In the genomic region with DNA sequence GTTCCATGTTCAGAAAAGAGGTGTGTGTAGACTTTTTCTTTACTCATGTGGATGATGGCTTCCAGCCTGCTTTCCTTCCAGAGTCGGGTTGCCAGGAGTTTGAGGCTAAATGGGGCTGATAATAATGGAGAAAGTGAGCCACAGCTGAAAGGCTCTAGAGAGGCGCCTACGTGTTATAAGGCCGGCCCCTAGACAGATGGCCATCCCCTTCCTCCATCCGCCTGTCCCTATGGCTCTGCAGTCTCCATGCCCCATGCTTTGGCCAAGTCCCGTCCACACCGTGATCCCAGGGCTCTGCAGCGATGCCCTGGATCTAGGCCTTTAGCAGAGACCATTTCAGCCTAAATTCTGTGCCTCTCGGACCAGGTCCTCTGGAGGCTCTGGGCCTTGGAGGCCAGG, we compare ENCODE assay signal across 13 mouse cellular contexts.
DNase-seq lines count a peak whose midpoint lies in the region; ATAC-seq and TF ChIP-seq lines count a peak whose summit lies in the region.
"Had no signal": no experiment of that assay in that cellular context is flagged by ENCODE, and none has a peak within 500 bp of the region (broad histone marks: within the 10 kb centered on the region; RNA-seq: fewer than 3 reads in every experiment).

No protein-coding gene starts in this region.

- WGBS in forebrain, embryonic 13.5 days, result 62% methylated on average over 9 of the region's 9 CpGs
- 53% methylated on average over 9 of the region's 9 CpGs for WGBS in hindbrain, postnatal 0 days

- ATAC-seq in forebrain, embryonic 13.5 days, result peak; percentile 37; the same call in 1 of the 2 replicates
- no peak for ATAC-seq in hindbrain, postnatal 0 days

- no peak for TF ChIP-seq CTCF in hindbrain, postnatal 0 days (IDR thresholded peaks at IDR 0.05; ENCODE audit: low read depth)

- no peaks in the 10 kb centered on the region for H3K36me3 ChIP-seq in forebrain, embryonic 13.5 days (ENCODE audit: poor library complexity, severe bottlenecking)
- no peaks in the 10 kb centered on the region for H3K36me3 ChIP-seq in hindbrain, postnatal 0 days (ENCODE audit: insufficient read depth, low read length)
- H3K36me3 ChIP-seq: embryonic facial prominence, embryonic 15.5 days; intestine, embryonic 15.5 days; limb, embryonic 13.5 days had no signal

- no peaks in the 10 kb centered on the region for H3K27me3 ChIP-seq in forebrain, embryonic 13.5 days
- H3K27me3 ChIP-seq in hindbrain, postnatal 0 days (ENCODE audit: insufficient read depth, low read length), result no peaks in the 10 kb centered on the region
- H3K27me3 ChIP-seq: embryonic facial prominence, embryonic 15.5 days; intestine, embryonic 15.5 days; limb, embryonic 13.5 days had no signal

- peak overlapping the region; percentile 48 for H3K4me2 ChIP-seq in forebrain, embryonic 13.5 days
- peak overlapping the region; percentile 30; the same call in 1 of the 2 replicates for H3K4me2 ChIP-seq in hindbrain, postnatal 0 days (ENCODE audit: low read depth, low read length)
- H3K4me2 ChIP-seq: embryonic facial prominence, embryonic 15.5 days; intestine, embryonic 15.5 days; limb, embryonic 13.5 days had no signal

- peak overlapping the region; percentile 32 for H3K27ac ChIP-seq in forebrain, embryonic 13.5 days
- no peak overlapping the region for H3K27ac ChIP-seq in hindbrain, postnatal 0 days
- H3K27ac ChIP-seq: embryonic facial prominence, embryonic 15.5 days; intestine, embryonic 15.5 days; limb, embryonic 13.5 days had no signal

- no peak overlapping the region for H3K4me3 ChIP-seq in forebrain, embryonic 13.5 days
- H3K4me3 ChIP-seq in hindbrain, postnatal 0 days (ENCODE audit: low read length), result no peak overlapping the region
- H3K4me3 ChIP-seq: embryonic facial prominence, embryonic 15.5 days; intestine, embryonic 15.5 days; limb, embryonic 13.5 days had no signal

- H3K9me3 ChIP-seq in forebrain, embryonic 13.5 days (replicated peaks), result no peaks in the 10 kb centered on the region
- H3K9me3 ChIP-seq in hindbrain, postnatal 0 days (ENCODE audit: low read length), result no peaks in the 10 kb centered on the region
- H3K9me3 ChIP-seq: embryonic facial prominence, embryonic 15.5 days; intestine, embryonic 15.5 days; limb, embryonic 13.5 days had no signal

- H3K9ac ChIP-seq in forebrain, embryonic 13.5 days, result no peak overlapping the region; the same call in 1 of the 2 replicates
- no peak overlapping the region for H3K9ac ChIP-seq in hindbrain, postnatal 0 days (replicated peaks; ENCODE audit: low read length)
- H3K9ac ChIP-seq: embryonic facial prominence, embryonic 15.5 days; intestine, embryonic 15.5 days had no signal

- H3K4me1 ChIP-seq in forebrain, embryonic 13.5 days, result peaks cover 23% of the 10 kb centered on the region
- peaks cover 4% of the 10 kb centered on the region; the same call in 1 of the 2 replicates for H3K4me1 ChIP-seq in hindbrain, postnatal 0 days (ENCODE audit: insufficient read depth, low read length)
- H3K4me1 ChIP-seq: embryonic facial prominence, embryonic 15.5 days; intestine, embryonic 15.5 days had no signal

- peak; percentile 39 for DNase-seq in testis, postnatal 10 days (ENCODE audit: low spot score)
- DNase-seq in testis, postnatal 14 days (ENCODE audit: low spot score), result no peak
- no peak for DNase-seq in hindbrain, postnatal 0 days (ENCODE audit: low spot score)
- DNase-seq in spleen, adult 18-20 months, result no peak
- DNase-seq in kidney, postnatal 14 days, result no peak
- no peak for DNase-seq in ovary, postnatal 14 days (ENCODE audit: low spot score)
- DNase-seq: cerebellum, adult 18-20 months; lung, adult 2 months; thymus, postnatal 4 days had no signal
